Mouse (Mus musculus) cortical plate, adult 2 months (tissue): ENCODE results near the gene Per2. TPM values are rescaled to one million over a fixed set of nuclear protein-coding genes. Genes with fewer than 3 reads are reported as not detected.
A peak's percentile ranks its signal among the peaks of the same experiment; 100 is the strongest.

Experiments
- H3K27ac ChIP-seq: fragments of 200-500 bp; 2 replicates; pipeline ENCODE4 v1.5.1; 2012; ENCODE audit warnings: low read length, control low read depth, inconsistent platforms; ENCODE audit not compliant: insufficient read depth
- H3K4me1 ChIP-seq: fragments of 200-500 bp; 2 replicates; pipeline ENCODE4 v1.6.1; 2011; ENCODE audit warnings: low read length; ENCODE audit not compliant: control insufficient read depth, insufficient read depth
- H3K4me3 ChIP-seq: fragments of 200-500 bp; 2 replicates; pipeline ENCODE4 v1.5.1; 2011; ENCODE audit warnings: mild to moderate bottlenecking, low read length, control low read depth; ENCODE audit not compliant: insufficient read depth
- CTCF ChIP-seq: fragments of 200-500 bp; IDR thresholded peaks from 2 replicates; pipeline ENCODE4 v1.5.1; 2011; ENCODE audit warnings: mild to moderate bottlenecking, control low read depth, low read length; ENCODE audit not compliant: insufficient read depth; ENCODE audit errors: extremely low read depth
- POLR2A ChIP-seq: fragments of 200-500 bp; IDR thresholded peaks from 2 replicates; pipeline ENCODE4 v1.6.1; 2011; ENCODE audit warnings: mild to moderate bottlenecking, low read length, control low read depth; ENCODE audit not compliant: insufficient read depth; ENCODE audit errors: extremely low read depth
- polyA plus RNA-seq: library from polyadenylated mRNA; depleted of rRNA; stranded (reverse); fragments of >200 nt; gene quantifications from 2 replicates; pipeline ENCODE4 v1.2.3, GENCODE M21; 2012

Per2 gene
- polyA plus RNA-seq, 1 experiment, result 24.3 TPM

DNA sequence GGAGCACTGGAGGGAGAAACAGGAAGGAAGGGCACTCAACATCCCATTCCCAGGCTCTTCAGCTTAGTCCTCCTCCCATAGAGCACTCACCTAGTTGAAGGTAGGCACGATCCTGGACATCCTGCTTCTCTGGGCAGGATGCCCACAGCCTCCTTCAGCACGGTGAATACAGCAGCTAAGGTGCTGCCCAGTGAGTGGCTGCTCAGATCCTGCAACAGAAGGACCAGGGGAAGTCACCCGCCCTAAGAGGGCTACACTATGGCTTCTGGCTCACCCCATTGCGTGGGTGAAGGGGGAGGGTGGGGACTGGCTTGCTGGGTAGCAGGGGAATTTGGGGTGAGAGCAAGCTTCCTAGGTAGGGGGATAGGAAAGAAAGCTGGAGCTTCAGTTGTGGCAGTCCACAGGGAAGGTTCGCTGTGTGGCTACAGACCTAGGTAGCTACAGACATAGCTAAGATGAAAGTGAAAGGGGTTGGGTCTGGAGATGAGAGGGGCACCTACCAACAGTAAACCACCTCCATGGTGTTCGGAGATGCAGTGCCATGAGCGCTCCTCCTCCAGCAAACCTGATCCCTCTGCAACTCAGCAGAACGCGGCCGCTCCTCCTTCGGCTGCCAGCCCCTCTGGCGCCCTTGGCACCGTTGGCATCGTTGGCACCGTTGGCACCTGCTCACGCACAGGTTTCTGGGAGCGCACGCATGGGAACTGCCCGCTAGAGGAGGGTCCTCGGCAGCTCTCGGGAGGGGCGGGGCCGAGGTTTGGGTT lies 53.5 kb downstream of the Per2 start:
- Histone ChIP-seq H3K4me1 (no peaks in the 10 kb centered on the region), H3K4me3 (peak overlapping the region; percentile 6; the same call in 1 of the 2 replicates), H3K27ac (no peak overlapping the region)
- TF ChIP-seq POLR2A (no peak), CTCF (no peak)

DNA sequence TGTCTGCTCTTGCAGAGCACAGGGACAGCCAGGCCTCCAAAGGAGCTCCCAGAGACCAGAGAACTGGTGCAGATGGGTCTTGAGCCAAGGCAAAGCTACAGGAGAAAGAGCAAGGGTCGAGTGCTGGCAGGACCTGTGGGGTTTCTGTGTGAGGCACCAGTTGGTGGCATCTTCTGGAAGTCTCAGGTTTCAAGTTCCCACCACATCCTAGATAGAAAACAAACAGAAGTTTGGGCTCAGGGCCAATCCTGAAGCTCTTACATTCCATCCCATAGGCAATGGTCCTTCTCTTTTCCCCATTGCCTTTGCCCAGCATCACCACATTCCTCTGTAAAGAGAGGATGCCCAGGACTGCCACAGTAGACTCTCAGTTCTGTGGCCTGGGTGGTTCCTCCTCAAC lies 54.1 kb downstream of the Per2 start:
- Histone ChIP-seq H3K4me3 (no peak overlapping the region), H3K4me1 (no peaks in the 10 kb centered on the region), H3K27ac (no peak overlapping the region)
- TF ChIP-seq CTCF, result no peak
- no peak for TF ChIP-seq POLR2A

DNA sequence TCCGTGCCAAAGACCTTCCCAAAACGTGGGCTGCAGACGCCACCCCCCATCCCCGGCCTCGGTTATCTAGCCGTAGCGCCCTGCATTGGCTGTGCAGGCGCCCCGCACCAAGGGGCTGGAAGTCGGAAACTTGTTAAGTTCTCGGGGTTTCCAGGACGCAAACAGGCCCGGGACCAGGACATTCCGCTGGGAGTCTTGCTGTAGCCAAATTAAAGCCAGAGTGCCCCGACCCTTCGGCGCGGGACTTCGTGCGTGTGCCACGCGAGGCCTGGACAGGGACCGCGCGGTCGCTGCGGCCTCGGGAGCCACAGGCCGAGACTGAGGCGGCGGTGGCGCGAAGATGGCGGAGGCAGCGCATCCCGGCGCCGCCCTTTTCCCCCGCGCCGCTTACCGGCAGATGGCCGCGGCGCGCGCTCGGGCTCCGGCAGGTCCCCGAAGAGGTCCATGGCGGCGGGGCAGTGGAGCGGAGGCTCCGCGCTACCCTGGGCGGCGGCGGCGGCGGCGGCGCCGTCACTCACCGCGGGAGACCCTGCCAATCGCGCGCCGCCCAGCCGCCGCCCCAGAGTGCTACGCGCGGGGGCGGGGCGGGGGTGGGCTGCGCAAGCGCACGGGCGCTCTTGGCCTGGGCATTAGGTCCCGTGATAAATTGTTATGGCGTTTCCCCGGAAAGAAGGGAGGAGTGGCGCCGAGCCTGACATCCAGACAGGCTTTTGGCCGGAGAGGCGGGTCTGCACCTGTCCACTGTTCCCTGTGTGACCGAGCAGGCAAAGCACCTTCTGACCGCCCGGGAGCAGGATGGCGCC lies 60.7 kb downstream of the Per2 start, which contains the start of gene Ilkap:
TSS of gene Ilkap (minus strand) at position 556 of the 803 bp plus-strand sequence.
- Histone ChIP-seq H3K27ac (peak within 1 kb of the TSS; percentile 95), H3K4me3 (peak within 1 kb of the TSS; percentile 88), H3K4me1 (peaks cover 3% of the 10 kb centered on the region)
- TF ChIP-seq POLR2A, result peak; percentile 83
- TF ChIP-seq CTCF, result no peak

DNA sequence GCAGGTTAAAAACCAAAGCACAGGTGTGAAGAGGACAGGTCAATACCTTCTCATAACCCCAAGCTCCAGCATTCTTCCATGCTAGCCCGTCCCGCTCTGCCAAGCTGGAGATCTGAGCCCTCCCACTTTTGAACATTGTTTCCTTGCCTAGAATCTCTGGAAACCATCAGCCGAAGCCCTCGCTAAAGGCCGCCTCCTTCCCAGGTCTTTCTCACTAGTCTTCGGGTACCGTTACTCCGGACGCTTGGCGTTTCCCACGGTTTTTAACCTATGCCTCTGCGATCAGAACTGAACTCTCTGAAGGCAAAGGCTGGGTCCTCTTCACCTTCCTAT lies 61.2 kb downstream of the Per2 start:
- Histone ChIP-seq H3K27ac (no peak overlapping the region; the same call in 1 of the 2 replicates), H3K4me1 (peaks cover 3% of the 10 kb centered on the region), H3K4me3 (peak overlapping the region; percentile 88)
- no peak for TF ChIP-seq CTCF
- TF ChIP-seq POLR2A, result no peak

DNA sequence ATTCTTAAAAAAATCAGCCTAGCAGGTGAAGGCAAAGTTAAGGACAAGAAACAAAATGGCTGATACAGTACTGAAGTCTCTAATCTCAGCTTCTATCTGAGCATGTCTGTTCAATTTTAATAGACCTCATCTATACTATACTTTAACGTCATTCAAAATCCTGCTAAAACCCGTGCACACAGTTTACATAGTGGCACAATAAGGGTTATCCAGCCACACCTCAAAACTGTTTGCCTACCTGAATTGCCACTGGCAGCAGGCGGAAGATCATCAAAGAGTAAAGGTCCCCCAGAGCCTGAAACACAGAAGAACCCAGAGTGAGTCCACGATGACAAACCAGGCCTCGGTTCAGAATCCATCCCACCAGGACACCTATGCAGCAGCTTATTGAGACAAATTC lies 68.8 kb downstream of the Per2 start:
- Histone ChIP-seq H3K4me1 (no peaks in the 10 kb centered on the region; the same call in 1 of the 2 replicates), H3K4me3 (no peak overlapping the region), H3K27ac (no peak overlapping the region)
- no peak for TF ChIP-seq CTCF
- no peak for TF ChIP-seq POLR2A

DNA sequence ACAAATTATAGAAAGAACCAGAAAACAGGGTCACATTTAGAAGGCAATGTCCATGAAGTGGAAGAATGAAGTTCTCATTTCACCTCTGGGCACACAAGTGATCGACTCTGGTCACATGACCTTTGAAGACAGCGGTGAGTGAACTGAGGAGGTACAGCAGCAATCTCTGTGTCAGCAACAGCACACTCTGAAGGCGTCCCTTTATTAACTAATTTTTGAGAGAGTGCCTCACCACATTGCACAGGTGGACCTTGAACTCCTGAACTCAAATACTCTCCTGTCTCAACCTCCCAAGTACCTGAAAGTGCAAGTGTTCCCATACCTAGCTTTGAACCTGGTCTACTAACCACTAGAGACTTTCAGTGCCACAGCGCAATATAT lies 78.0 kb downstream of the Per2 start:
- no peak for TF ChIP-seq POLR2A
- no peak for TF ChIP-seq CTCF
- no peak overlapping the region for H3K27ac ChIP-seq
- H3K4me3 ChIP-seq, result no peak overlapping the region
- H3K4me1 ChIP-seq, result peaks cover 5% of the 10 kb centered on the region

DNA sequence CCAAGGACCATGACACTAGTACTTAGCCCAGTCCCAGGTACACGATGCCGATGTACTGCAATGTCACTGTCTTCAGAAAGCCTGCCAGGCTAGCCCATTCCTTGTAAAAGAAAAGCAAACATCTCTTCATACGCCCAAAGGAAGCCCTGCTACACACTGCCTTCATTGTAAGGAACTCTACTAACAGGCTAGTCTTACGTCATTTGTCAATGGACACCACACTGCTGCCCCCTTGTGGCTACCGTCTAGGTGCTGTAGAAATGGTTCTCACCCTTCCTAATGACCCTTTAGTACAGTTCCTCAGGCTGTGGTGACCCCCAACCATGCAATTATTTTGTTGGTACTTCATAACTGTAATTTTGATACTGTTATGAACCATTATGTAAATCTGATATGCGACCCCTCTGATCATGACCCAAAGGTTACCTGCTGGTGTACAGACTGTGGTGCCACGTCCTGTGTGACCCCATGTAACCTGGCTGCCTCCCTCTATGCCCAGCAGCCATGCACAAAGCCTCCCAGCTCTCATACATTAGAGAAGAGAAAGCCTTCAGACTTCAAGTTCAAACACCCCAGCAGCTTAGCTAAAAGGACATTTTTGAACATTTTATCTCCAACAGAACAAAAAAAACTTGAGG lies 78.6 kb downstream of the Per2 start:
- no peak for TF ChIP-seq POLR2A
- peak; percentile 86 for TF ChIP-seq CTCF
- peaks cover 5% of the 10 kb centered on the region for H3K4me1 ChIP-seq

DNA sequence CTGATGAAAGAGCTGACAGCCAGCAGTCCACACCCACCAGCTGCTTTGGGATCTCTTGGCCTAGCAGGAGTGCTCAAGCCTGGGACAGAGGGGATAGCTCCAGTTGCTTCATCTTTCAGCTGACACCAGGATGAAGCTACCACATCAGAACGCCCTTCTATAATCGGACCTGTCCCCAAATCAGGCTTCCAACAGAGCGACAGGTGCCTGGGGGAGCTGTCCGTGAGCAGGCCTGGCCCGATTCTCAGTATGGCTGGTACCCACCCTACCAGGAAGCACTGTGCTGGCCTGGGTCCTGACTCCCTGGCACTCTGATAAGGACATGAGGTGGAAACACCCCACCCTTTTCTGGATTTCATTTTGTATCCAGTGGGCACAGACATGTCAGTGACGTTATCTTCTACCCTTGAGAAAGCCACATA lies 85.7 kb downstream of the Per2 start:
- TF ChIP-seq CTCF, result no peak
- H3K4me1 ChIP-seq, result no peaks in the 10 kb centered on the region

More for the DNA sequence above, 78.6 kb downstream of the Per2 start:
- no peak overlapping the region for H3K4me3 ChIP-seq
- H3K27ac ChIP-seq, result no peak overlapping the region

DNA sequence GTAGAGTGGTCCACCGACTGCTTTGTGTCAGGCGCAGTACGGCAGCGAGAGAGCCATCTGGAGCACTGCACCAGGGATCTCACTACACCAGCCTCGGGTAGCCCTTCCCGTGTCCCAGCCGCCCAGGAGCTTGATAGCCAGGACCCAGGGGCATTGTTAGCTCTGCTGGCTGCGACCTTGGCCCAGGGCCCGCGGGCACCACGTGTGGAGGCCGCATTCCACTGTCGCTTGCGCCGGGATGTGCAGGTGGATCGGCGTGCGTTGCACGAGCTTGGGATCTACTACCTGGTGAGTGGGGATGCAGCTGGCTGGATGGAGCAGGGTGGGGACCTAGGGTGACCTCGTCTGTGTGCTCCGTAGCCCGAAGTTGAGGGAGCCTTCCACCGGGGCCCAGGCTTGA lies 89.1 kb downstream of the Per2 start:
- Histone ChIP-seq H3K4me1 (no peaks in the 10 kb centered on the region), H3K27ac (no peak overlapping the region), H3K4me3 (no peak overlapping the region)
- no peak for TF ChIP-seq CTCF
- TF ChIP-seq POLR2A, result no peak

More for the DNA sequence above, 85.7 kb downstream of the Per2 start:
- H3K27ac ChIP-seq, result no peak overlapping the region
- no peak overlapping the region for H3K4me3 ChIP-seq

DNA sequence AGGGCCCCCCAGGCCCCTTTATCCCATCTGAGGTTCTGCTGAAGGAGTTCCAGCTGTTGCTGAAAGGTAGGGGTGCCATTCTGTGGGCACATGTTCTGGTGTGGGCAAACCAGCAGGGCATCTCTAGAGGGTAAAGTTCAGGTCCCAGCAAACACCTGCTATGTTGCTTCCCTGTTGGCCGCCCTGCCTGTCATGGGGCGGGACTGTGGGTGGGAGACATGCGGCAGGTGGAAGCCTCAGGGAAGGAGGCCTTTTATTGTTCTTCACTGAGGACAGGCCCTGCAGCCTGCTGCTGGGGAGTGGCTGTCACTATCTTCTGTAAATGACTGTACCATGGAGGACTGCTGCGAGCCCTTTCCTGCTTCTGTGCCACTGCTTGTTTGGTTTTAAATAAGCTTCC lies 89.7 kb downstream of the Per2 start:
- TF ChIP-seq POLR2A (no peak), CTCF (no peak)
- no peak overlapping the region for H3K27ac ChIP-seq
- no peak overlapping the region for H3K4me3 ChIP-seq
- H3K4me1 ChIP-seq, result no peaks in the 10 kb centered on the region

DNA sequence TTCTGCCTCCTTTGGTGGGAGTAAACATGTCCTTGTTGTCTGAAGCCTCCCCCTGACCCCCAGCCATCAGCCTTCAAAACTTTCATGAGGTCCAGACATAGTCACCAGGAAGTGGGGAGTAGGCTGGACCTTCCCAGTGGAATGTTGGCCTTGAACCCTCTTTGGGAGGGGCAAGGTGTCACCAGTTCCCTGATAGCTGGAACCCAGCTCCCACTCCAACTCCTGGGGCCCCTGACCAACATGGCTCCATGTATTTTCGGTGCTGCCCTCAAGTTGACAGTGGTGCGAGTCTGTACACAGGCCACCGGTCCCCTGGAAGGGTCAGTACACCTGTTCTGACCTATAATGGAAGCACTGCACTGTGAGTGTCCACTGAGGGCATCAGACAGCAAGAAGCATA lies 91.8 kb downstream of the Per2 start:
- Histone ChIP-seq H3K4me1 (no peaks in the 10 kb centered on the region), H3K4me3 (no peak overlapping the region), H3K27ac (no peak overlapping the region)
- TF ChIP-seq POLR2A (no peak), CTCF (no peak)
